Mouse (Mus musculus): ENCODE results near the gene Peg10.

GRCm38 (mm10) chr6:4796281-4796680, 49.2 kb downstream of the Peg10 start:
- TF ChIP-seq CTCF (conservative IDR thresholded peaks at IDR 0.05 in 1 of 2, IDR thresholded peaks at IDR 0.05 in 1 of 2; ENCODE audit: low read depth in 2 of 2, low read length in 2 of 2) (no peak), BHLHE40 (IDR thresholded peaks at IDR 0.05; ENCODE audit: low read depth, low read length) (no peak), POLR2A (IDR thresholded peaks at IDR 0.05; ENCODE audit: low read depth, low read length) (no peak), GABPA (IDR thresholded peaks at IDR 0.05; ENCODE audit: insufficient replicate concordance, low read depth, low read length) (no peak), ELF1 (IDR thresholded peaks at IDR 0.05; ENCODE audit: low read depth, low read length) (no peak), NRF1 (IDR thresholded peaks at IDR 0.05; ENCODE audit: low read depth, low read length) (no peak), MAZ (IDR thresholded peaks at IDR 0.05; ENCODE audit: low read depth, low read length) (no peak), MXI1 (IDR thresholded peaks at IDR 0.05; ENCODE audit: low read depth, low read length) (no peak), EP300 (IDR thresholded peaks at IDR 0.05; ENCODE audit: low read length) (no peak), HCFC1 (IDR thresholded peaks at IDR 0.05; ENCODE audit: low read depth, low read length) (no peak), ZNF384 (IDR thresholded peaks at IDR 0.05; ENCODE audit: low read depth, low read length) (no peak), MAX (IDR thresholded peaks at IDR 0.05; ENCODE audit: low read length) (no peak), USF2 (conservative IDR thresholded peaks at IDR 0.05; ENCODE audit: low read depth, low read length) (no peak), RCOR1 (conservative IDR thresholded peaks at IDR 0.05; ENCODE audit: low read depth, low read length) (no peak)
